Mouse (Mus musculus) ES-Bruce4 (cell line): ENCODE data around the gene Foxs1. TPM values are rescaled to one million over a fixed set of nuclear protein-coding genes. Genes with fewer than 3 reads are reported as not detected.
A peak's percentile ranks its signal among the peaks of the same experiment; 100 is the strongest.

Source experiments
- H3K27ac ChIP-seq: 2 replicates; pipeline ENCODE4 v1.5.1; 2012; ENCODE audit warnings: low read length, inconsistent platforms; ENCODE audit not compliant: insufficient read depth
- H3K27me3 ChIP-seq: 2 replicates; pipeline ENCODE4 v1.6.1; 2012; ENCODE audit warnings: mild to moderate bottlenecking, low read length, inconsistent platforms; ENCODE audit not compliant: control insufficient read depth, poor library complexity, insufficient read depth, severe bottlenecking
- H3K36me3 ChIP-seq: 2 replicates; pipeline ENCODE4 v1.6.1; 2012; ENCODE audit warnings: inconsistent platforms, mild to moderate bottlenecking, low read length, moderate library complexity; ENCODE audit not compliant: control insufficient read depth, poor library complexity, insufficient read depth, severe bottlenecking
- H3K4me1 ChIP-seq: one replicate; pipeline ENCODE4 v1.8.1; 2011; ENCODE audit warnings: low read length; ENCODE audit not compliant: control insufficient read depth, insufficient read depth
- H3K4me3 ChIP-seq: 2 replicates; pipeline ENCODE4 v1.5.1; 2011; ENCODE audit warnings: low read depth, mild to moderate bottlenecking, low read length
- H3K9ac ChIP-seq: 2 replicates; pipeline ENCODE4 v1.6.1; 2012; ENCODE audit warnings: low read depth, mild to moderate bottlenecking, inconsistent platforms; ENCODE audit not compliant: poor library complexity, severe bottlenecking
- H3K9me3 ChIP-seq: replicated peaks from 2 replicates; pipeline ENCODE4 v1.6.1; 2012; ENCODE audit warnings: mild to moderate bottlenecking, low read length, inconsistent platforms; ENCODE audit not compliant: control insufficient read depth, poor library complexity, insufficient read depth, severe bottlenecking
- CTCF ChIP-seq: IDR thresholded peaks from one replicate; pipeline ENCODE4 v1.8.1; 2011; ENCODE audit warnings: low read depth, low read length
- EP300 ChIP-seq: IDR thresholded peaks from 2 replicates; pipeline ENCODE4 v1.6.1; 2011; ENCODE audit warnings: low read depth, low read length; ENCODE audit not compliant: insufficient read depth
- POLR2A ChIP-seq: IDR thresholded peaks from one replicate; pipeline ENCODE4 v1.8.1; 2011; ENCODE audit warnings: low read length; ENCODE audit not compliant: insufficient read depth
- polyA plus RNA-seq: library from polyadenylated mRNA; stranded (reverse); fragments of >200 nt; gene quantifications from 2 replicates; pipeline ENCODE4 v1.2.4, GENCODE M21; 2011; ENCODE audit warnings: low read depth; ENCODE audit not compliant: missing spikeins, insufficient read depth, insufficient read length

The Foxs1 gene
- polyA plus RNA-seq, 1 experiment = not detected

GRCm38 (mm10) chr2:152916111-152916510, 16.9 kb downstream of the Foxs1 start:
- H3K27me3 ChIP-seq = no peaks in the 10 kb centered on the region
- no peak overlapping the region for H3K9ac ChIP-seq
- no peak overlapping the region for H3K27ac ChIP-seq
- H3K4me1 ChIP-seq = no peaks in the 10 kb centered on the region
- TF ChIP-seq EP300 (no peak), CTCF (no peak)
- H3K36me3 ChIP-seq = no peaks in the 10 kb centered on the region
- no peaks in the 10 kb centered on the region for H3K9me3 ChIP-seq
- H3K4me3 ChIP-seq = no peak overlapping the region

- TF ChIP-seq POLR2A (no peak), EP300 (no peak), CTCF (no peak)
- Histone ChIP-seq H3K4me3 (no peak overlapping the region), H3K27me3 (no peaks in the 10 kb centered on the region)
Observed at GRCm38 (mm10) chr2:152915453-152915852, 17.6 kb downstream of the Foxs1 start.

GRCm38 (mm10) chr2:152914310-152915120, 18.5 kb downstream of the Foxs1 start:
- H3K9ac ChIP-seq = no peak overlapping the region
- H3K27ac ChIP-seq = no peak overlapping the region
- H3K27me3 ChIP-seq = no peaks in the 10 kb centered on the region
- H3K4me1 ChIP-seq = no peaks in the 10 kb centered on the region
- TF ChIP-seq POLR2A (no peak), CTCF (peak; percentile 95), EP300 (no peak)
- no peaks in the 10 kb centered on the region for H3K36me3 ChIP-seq
- H3K4me3 ChIP-seq = no peak overlapping the region
- H3K9me3 ChIP-seq = no peaks in the 10 kb centered on the region

More at GRCm38 (mm10) chr2:152915453-152915852, 17.6 kb downstream of the Foxs1 start:
- Histone ChIP-seq H3K4me1 (no peaks in the 10 kb centered on the region), H3K9ac (no peak overlapping the region), H3K36me3 (no peaks in the 10 kb centered on the region), H3K9me3 (no peaks in the 10 kb centered on the region), H3K27ac (no peak overlapping the region)

GRCm38 (mm10) chr2:152913471-152913870, 19.5 kb downstream of the Foxs1 start:
- H3K27ac ChIP-seq = no peak overlapping the region
- TF ChIP-seq POLR2A (no peak), CTCF (no peak), EP300 (no peak)
- H3K4me1 ChIP-seq = no peaks in the 10 kb centered on the region
- no peaks in the 10 kb centered on the region for H3K27me3 ChIP-seq
- H3K36me3 ChIP-seq = no peaks in the 10 kb centered on the region
- no peaks in the 10 kb centered on the region for H3K9me3 ChIP-seq
- H3K9ac ChIP-seq = no peak overlapping the region
- no peak overlapping the region for H3K4me3 ChIP-seq

GRCm38 (mm10) chr2:152911432-152911831, 21.6 kb downstream of the Foxs1 start:
- Histone ChIP-seq H3K4me3 (no peak overlapping the region), H3K9ac (no peak overlapping the region), H3K36me3 (no peaks in the 10 kb centered on the region), H3K27me3 (no peaks in the 10 kb centered on the region), H3K27ac (no peak overlapping the region), H3K4me1 (no peaks in the 10 kb centered on the region), H3K9me3 (no peaks in the 10 kb centered on the region)
- TF ChIP-seq EP300 (no peak), CTCF (no peak)

GRCm38 (mm10) chr2:152911031-152911430, 22.0 kb downstream of the Foxs1 start, which contains the start of gene Mylk2:
TSS of gene Mylk2 (plus strand) at chr2:152911352.
- no peak within 1 kb of the TSS for H3K27ac ChIP-seq
- H3K36me3 ChIP-seq = no peaks in the 10 kb centered on the region
- TF ChIP-seq CTCF = no peak
- TF ChIP-seq POLR2A = no peak
- TF ChIP-seq EP300 = no peak
- H3K4me3 ChIP-seq = no peak within 1 kb of the TSS
- no peak within 1 kb of the TSS for H3K9ac ChIP-seq
- H3K27me3 ChIP-seq = no peaks in the 10 kb centered on the region
- H3K4me1 ChIP-seq = no peaks in the 10 kb centered on the region
- no peaks in the 10 kb centered on the region for H3K9me3 ChIP-seq
